Mouse (Mus musculus) fat pad, adult 2 months (tissue): Measurements from ENCODE around the gene Thada.

Source experiments
- DNase-seq: peaks from one replicate; pipeline ENCODE4 v3.0.0-alpha.2; 2011; ENCODE audit warnings: low read depth, low spot score; ENCODE audit errors: extremely low read depth

The Thada gene

DNA sequence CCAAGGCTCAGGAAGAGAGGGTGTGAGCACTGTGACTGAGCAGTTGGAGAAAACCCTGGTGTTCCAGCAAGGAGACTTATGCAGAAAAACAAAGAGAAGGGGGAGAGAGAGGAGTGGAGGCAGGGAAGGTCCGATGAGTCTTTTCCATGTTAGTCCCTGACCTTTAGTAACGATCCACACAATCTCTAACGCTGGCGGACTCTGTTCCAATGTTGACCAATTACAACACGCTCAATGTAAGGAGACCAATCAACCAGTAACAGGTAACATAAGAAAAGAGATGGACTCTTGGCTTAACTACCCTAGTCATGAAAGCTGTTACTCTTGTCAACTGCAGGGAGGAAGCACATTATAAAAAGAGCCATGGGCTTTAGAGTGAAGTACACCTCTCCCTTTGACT, 160.9 kb downstream of the Thada start:
- no peak for DNase-seq

DNA sequence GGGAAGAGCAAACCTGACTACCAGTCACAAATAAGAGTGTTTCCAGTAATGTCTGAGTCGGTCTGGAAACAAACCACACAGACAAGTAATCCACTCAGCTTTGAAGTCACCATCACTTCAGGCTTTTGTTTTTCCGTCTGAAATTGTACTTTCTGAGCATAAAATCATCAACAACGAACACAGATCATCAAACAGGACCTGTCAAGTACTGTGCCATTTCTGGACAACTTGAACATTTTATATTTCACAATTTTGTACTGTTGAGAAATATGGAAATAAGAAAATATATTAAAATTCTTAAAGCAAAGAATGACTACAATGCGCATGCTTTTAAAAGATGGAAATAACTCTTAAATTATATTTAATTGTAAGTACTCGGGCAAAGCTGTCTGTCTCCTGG, 161.9 kb downstream of the Thada start:
- no peak for DNase-seq

- no peak for DNase-seq
These were observed 168.0 kb downstream of the Thada start for GRCm38 (mm10) chr17:84297976-84298375.

GRCm38 (mm10) chr17:84293221-84293620, 172.8 kb downstream of the Thada start:
- no peak for DNase-seq

DNA sequence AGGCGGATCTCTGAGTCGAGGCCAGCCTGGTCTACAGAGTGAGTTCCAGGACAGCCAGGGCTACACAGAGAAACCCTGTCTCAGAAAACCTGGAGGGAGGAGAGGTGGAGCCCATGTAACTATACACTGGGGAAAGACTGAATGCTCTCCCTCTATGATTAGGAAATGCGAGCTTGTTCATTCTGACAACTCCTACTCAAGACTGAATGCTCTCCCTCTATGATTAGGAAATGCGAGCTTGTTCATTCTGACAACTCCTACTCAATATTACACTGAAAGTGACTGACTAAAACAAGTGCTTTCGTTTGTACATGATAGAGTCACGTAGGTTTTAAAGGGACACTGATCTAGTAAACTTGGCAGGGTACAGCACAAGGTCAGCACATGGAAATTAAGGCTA, 174.8 kb downstream of the Thada start:
- peak; percentile 31 for DNase-seq

DNA sequence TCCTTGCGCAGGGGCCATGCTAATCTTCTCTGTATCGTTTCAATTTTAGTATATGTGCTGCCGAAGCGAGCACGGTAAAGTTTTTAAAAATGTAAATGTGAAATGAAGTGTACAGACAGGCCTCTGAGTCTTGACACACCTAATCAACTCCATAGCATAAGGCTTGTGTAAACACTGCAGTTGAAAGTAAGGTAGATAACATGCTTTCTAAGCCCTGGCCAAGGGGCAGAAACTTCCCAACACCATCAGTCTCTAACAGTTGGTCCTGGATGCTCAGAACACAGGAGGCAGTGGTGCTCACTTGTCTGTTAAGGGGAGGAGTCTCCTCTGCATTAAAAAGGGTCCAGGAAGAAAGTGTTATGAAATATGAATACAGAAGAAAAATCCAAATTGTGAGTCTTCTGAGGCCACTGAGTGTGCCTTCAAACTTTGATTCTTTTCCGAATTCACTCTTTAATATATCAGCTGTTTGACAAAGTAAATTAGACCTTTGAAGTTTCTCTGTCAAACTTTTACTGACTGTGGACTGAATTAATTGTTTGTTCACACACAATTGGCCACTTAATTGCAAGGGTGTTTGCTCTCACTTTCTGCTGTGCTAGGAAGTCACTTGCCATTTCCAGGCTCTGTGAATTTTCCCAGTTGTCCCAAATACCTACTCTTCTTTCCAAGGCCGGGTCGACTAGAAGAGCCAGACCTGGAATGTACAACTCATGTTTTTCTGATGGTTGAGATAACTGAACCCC, 178.2 kb downstream of the Thada start:
- no peak for DNase-seq

- DNase-seq, result no peak
These were observed 179.5 kb downstream of the Thada start for GRCm38 (mm10) chr17:84286536-84286935.

- DNase-seq, result no peak
These were observed 183.4 kb downstream of the Thada start for GRCm38 (mm10) chr17:84282388-84283280.

GRCm38 (mm10) chr17:84279001-84279400, 187.0 kb downstream of the Thada start:
- DNase-seq, result no peak

- no peak for DNase-seq
These were observed 187.6 kb downstream of the Thada start for GRCm38 (mm10) chr17:84278193-84278953.

DNA sequence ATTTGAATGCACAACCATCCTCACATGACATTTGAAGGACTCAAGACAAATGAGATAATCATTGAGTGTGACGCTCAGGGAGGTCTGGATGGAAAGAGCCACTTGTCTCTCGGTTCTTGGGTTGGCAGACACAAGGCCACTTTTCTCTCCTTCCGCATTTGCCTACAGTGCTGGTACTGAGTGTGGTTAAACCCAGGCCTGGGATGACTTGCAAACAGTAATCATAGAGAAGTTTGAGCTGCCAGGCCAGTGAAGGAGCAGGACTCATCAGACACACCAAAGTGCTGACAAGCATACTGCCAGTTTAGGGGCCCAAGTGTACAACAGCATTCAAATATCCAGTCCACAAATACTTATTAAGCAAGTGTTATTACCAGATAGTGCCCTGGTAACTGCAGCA, 191.0 kb downstream of the Thada start:
- DNase-seq, result no peak

DNA sequence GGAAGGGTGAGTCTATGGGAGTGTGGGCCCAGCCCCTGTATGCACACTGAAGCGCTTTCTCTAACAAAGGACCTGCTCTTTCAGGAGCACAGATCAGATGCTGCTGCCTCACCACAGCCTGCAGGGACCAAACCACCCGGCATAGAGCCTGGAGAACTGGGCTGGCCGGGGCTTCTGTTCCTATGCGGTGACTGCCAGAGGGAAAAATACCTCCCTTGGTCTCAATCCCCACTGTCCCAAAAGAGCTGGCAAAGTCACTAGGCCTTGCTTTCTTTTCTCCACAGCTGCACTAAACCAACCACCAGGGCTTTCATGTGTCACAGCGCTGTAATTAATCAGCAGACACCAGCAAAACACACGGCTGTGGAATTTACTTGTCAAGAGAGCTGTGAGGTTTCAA, 191.8 kb downstream of the Thada start:
- no peak for DNase-seq

GRCm38 (mm10) chr17:84272557-84273261, 193.3 kb downstream of the Thada start:
- DNase-seq, result no peak

DNA sequence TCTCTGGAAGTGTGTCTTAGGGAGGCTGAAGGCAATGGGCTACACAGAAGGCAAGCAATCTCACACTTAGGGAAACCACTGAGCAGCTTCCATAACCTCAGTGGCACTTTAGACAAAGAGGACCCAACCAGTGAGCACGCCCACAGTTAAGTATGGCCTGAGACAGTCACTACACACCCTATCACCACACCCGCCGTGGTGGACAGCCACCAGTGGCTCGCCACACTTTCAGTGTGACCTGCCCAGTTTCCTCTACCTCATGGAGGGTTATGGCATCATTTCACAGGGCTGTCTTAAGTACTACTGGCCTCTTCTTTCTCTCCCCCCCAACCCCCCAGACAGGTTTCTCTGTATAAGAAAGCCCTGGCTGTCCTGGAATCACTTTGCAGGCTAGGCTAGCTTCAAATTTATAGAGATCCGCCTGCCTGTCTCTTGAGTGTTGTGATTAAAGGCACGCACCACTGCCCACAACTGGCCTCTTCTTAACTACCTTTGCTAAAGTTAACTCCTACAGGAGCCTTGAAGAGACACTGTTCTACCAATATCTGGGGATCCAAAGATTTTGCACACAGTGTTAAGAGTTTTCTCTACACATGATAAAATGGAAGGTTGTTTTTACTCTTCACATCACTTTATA, 194.3 kb downstream of the Thada start:
- no peak for DNase-seq

DNA sequence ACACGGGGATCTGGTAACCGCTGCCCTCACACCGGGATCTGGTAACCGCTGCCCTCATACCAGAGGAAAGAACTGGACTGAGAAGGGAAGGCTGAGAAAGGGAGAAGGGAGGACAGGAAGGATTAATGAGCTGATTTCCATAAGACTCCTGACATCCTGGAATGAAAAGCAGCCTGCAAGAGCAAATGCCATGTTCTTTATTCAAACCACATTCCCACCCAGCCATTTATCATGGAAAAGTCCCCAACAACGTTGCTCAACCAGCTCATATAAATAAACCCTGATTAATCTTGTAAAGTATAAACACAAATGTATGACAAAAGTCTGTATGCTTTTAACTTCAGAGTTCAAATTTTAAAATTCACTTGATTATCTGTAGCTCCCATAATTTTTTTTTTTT, 196.3 kb downstream of the Thada start:
- DNase-seq, result no peak

- DNase-seq, result no peak
These were observed 197.6 kb downstream of the Thada start for GRCm38 (mm10) chr17:84268450-84268849.

GRCm38 (mm10) chr17:84267456-84268074, 198.4 kb downstream of the Thada start:
- no peak for DNase-seq

- no peak for DNase-seq
These were observed 199.7 kb downstream of the Thada start for GRCm38 (mm10) chr17:84266161-84266948.

DNA sequence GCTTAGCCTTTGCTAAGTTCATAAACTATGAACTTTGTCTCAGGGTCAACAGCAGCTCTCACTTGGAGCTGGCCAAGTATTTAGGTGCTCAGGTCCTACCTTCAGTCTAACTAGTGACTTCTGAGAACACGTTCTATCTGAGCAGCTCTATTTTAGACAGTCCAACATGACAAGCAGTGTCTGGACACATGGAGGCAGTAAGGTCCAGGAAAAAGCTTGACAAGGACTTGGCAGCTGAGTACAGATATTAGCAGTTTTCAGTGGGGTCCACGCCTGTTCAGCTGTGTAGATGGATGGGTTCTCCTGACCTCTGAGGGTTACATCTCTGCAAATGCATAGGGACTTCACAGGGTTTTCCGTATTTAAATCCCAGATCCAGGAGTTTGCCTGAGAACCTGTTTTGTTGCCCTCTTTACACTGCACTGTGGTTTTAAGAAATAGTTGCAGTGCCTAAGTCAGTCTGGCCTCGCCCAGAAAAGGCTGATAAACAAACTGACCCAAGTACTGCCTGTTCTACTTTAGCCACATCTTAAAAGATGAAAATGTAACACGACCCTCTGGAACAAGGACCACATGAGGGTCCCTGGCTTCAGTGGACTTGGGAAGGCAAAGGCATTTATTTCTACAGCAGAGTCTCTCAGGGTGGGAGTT, 200.4 kb downstream of the Thada start:
- no peak for DNase-seq
